Mouse (Mus musculus) retina, embryonic 14.5 days (tissue): ENCODE results near the gene Armc9.

ENCODE experiments used
- DNase-seq: peaks from one replicate; pipeline ENCODE4 v3.0.0-alpha.2; 2015; ENCODE audit warnings: low spot score

Gene Armc9

DNA sequence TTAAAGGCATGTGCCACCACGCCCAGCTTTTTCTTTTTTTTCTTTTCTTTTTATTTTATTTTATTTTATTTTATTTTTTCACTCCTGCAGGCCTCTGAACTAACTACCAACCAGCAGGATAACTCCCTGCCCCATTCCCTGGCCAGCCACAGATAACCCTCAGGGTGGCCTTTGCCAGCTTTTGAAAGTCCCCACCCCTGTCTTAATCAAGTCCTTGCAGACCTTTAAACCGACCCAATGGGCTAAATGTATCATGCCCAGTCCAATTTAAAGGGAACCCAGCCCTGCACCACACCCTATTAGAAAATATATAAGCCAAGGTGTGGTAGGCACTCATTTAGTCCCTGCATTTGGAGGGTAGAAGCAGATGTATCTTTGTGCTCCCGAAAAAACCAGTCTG lies 157.7 kb downstream of the Armc9 start:
- DNase-seq = no peak

DNA sequence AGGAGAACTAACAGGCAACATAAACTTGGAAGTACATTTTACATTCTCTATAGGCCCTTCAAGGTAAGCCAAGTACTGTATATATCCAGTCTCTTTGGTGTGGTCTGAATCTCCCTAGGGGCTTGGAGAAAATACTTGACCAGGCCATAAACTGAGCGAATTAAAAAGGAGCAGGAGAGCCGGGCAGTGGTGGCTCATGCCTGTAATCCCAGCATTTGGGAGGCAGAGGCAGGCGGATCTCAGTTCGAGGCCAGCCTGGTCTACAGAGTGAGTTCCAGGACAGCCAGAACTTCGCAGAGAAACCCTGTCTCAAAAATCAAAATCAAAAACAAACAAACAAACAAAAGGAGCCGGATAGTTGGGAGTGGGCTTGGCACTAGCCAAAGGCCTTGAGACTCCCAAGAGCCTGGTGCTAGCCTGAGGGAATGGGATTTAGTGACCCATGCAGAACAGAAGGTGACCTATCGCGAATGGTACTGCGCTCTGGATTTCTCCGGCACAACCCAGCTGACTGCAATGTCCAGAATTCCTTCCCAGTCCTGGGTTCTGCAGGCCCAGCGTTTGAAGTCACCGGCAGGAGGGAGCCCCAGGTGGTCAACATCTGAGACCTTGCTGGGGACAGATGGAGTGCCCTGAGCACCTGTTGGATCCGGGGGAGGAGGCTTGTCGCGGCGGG lies 158.7 kb downstream of the Armc9 start:
- no peak for DNase-seq

GRCm38 (mm10) chr1:86313772-86314125 lies 159.2 kb downstream of the Armc9 start:
- DNase-seq = peak; percentile 65

DNA sequence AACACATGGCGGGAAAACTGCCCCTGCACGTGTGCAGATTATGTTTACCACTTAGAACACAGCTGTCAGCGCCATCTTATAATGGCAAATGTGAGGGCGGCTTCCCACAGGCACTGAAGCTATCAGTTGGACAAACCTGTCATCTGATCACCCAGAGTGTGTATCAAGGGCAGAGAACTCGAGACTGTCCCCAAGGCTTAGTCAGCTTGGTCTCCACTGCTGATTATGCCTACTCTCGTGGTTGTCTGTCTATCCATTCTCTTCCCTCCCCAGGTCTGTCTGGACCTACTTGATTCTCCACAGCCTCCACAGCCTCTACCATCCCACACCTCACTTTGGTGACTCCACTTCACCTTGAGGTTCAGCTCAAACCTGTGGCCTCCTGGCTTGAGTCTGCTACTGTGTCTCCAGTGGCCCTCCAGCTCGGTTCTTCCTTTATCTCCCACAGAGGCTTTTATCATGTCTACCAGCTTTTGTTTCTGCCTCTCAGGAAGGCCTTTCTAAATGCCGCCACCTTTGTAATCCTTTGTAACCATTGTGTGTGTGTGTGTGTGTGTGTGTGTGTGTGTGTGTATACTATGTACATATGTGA lies 166.3 kb downstream of the Armc9 start:
- no peak for DNase-seq
